Mouse (Mus musculus) right cerebral cortex, postnatal 36 days (tissue): ENCODE data around the gene Pde11a.

Experiments
- DNase-seq, 2 experiments: peaks; one replicate each; pipeline ENCODE4 v3.0.0; 2022; ENCODE audit warnings: low spot score in 2 of 2, mixed read lengths in 1 of 2

Pde11a gene

DNA sequence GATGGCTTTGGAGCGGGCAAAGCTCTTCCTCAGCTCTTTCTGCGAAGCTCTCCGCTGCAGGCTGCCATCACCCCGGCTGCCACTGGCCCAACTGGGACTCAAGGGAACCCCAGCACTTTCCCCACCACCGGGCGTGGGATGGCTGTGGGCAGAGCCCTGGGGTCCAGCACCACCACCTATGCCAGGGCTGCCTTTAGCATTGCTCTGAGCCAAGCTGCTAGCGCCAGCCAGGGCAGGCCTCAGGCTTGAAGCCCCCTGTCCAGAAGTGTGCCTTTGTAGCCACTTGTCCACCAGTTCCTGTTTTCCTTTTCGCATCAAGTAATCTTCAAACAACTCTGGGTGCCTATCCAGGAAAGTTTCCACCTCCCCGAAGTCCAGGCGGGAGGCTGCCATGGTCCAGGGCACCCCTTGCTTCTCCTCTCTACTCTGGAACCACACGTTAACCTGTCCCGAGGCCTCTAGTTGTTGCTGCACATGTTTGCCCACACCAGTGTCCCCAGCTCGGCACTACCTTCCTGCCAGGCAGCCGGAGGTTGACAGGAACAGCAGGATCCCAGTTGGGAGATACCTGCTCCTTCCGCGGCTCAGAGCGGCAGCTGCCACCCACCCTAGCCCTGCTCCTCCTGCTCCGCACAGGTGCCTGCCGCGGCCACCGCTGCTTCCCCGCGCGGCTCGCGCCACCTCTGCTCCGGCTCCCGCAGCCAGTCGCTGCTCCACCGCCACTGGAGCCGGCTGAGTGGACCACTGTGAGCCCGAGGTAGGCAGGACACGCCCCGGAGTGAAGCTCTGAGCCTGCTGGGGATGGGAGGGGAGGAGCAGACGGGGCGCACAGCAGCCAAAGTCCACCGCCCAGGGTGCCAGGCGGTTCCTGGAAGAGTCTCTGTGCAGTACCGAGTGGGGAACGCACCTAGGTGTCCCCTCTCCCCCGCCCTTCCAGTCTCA lies at the start of gene Pde11a:
Gene Pde11a (minus strand): TSS at position 560 of the 942 bp plus-strand sequence.
- no peak for DNase-seq

DNA sequence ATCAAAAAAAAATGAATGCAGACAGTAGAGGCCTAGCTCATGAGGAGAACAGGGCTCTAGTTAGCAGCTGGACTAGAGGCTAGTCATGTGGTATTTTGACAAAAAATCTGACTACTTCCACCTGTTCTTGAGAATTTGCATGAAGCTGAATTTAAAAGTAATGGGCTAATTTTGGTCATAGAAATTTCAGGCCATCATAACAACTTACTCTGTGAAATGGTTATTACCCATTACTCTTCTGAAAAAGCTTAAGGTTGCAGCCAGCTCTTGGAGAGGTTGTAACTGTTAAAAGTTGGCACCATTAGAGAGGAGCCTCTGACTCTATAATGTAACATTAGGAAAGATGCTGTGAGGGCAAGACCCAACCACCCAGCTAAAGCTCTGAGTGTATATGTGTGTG lies 48.0 kb upstream of the Pde11a start:
- DNase-seq, result no peak

- DNase-seq, result no peak
Measured at GRCm38 (mm10) chr2:76378646-76379045, 40.1 kb upstream of the Pde11a start.

DNA sequence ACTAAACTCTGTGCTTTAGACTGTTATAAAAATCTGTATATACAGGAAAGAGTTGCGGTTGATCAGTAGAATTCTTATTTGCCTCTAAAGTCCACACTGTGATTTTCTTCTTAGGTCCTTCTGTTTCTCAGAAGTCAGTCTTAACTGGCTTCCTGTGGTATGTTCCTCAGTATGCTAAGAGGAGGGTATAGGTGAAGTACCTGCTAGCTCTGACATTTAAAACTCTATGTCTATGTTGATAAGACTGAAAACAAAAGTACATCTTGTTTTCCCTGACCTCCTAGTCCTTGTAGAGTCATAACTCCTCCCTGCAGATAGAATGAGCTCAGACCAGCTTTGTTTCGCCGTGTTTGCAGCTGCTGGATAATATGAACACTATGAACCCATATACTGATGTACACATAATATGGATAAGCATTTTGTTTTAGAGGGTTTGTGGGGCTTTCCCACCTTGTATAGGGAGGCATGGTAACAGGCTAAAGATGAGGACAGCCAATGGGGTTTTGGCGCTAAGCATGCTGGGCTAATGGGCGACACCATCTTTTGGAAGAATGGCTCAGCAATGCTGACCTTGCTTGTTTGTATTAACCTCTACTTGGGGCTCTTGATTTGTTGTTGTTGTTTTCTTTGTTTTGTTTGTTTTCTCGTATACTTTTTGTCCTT lies 36.1 kb upstream of the Pde11a start:
- DNase-seq, result no peak

DNA sequence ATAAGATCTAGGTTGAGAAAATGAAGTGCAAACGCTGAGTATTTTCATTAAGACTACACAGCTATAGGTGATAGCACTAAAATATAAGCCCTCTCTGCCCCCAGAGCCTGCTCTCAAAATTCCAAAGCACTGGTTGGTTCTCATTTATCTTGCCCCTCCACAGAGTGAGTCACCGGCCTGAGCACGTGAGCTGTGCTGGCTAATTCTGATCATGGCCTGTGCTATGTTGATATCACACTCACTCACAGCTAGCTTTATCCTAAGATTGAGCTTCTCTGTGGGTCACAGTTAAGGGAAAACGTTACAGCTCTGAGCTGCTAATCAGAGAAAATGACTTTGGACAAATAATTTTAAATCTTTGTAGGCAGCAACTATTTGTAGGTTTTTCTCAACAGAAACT lies 33.7 kb upstream of the Pde11a start:
- DNase-seq, result no peak

GRCm38 (mm10) chr2:76370656-76370922 lies 32.0 kb upstream of the Pde11a start:
- no peak for DNase-seq

DNA sequence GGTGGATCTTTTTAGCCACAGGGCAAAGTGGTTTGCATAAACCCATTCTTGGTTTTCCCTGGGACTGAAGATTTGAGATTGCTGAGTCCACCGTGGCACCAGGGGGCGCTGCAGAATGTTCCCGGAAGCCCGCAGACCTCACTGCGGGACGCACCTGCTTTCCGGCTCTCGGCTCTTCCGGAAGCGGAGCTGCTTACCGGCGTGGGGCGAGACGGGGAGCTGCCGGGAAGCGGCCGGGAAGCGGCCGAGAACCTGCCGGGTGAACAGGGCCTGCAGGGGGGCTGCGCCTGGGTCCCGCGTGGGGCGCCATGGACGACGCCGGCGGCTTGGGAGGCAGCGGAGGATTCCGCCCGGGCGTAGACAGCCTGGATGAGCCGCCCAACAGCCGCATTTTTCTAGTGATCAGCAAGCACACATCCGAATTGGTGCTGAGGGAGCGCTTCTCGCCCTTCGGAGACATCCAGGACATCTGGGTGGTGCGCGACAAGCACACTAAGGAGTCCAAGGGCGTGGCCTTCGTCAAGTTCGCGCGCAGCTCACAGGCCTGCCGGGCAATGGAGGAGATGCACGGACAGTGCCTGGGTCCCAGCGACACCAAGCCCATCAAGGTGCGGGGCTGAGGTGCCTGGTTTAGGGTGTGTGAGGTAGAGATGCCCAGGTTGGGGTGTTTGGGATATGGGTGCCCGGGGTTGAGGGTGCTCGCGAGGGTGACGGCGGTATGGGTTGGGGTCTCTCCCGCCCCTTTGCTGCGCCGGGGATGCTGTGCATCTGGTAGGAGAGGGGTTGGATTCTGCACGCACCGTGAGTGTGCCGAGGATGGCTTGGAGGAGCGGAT lies 31.5 kb upstream of the Pde11a start, which contains the start of gene Rbm45:
Gene Rbm45 (plus strand): TSS at position 164 of the 835 bp plus-strand sequence.
- DNase-seq, result peak; percentile 70 to 75

GRCm38 (mm10) chr2:76368861-76369660 lies 30.5 kb upstream of the Pde11a start:
- no peak for DNase-seq

- DNase-seq, result peak; percentile 29 to 54
Measured at GRCm38 (mm10) chr2:76367188-76367922, 28.8 kb upstream of the Pde11a start.

DNA sequence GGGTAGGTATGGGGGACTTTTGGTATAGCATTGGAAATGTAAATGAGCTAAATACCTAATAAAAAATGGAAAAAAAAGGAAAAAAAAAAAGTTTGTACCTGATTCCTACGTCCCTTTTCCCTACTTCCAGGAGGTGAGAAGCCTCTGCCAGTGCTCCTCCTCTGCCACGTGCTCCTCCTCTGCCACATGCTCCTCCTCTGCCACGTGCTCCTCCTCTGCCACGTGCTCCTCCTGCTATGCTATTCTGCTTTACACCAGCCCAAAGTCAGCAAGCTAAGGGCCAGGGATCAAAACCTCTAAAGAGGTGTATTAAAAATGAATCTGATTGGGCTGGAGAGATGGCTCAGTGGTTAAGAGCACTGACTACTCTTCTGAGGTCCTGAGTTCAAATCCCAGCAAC lies 27.2 kb upstream of the Pde11a start:
- no peak for DNase-seq

DNA sequence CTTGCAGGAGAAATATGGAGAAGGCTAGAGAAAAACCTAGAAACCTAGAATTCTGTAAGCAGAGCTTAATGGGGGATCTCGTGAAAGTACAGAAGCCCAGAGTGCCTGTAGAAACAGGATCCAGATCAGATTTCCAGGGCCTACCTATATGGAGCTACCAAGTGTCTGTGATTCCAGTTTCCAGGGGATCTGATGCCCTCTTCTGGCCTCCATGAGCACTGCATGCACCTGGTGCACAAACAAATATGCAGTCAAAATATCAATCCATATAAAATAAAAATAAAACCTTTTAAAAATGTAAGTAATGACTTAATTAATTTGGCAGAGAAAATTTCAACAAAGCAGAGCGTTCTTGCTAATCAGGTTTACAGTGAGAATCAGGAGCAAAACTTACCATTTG lies 23.5 kb upstream of the Pde11a start:
- DNase-seq, result no peak

DNA sequence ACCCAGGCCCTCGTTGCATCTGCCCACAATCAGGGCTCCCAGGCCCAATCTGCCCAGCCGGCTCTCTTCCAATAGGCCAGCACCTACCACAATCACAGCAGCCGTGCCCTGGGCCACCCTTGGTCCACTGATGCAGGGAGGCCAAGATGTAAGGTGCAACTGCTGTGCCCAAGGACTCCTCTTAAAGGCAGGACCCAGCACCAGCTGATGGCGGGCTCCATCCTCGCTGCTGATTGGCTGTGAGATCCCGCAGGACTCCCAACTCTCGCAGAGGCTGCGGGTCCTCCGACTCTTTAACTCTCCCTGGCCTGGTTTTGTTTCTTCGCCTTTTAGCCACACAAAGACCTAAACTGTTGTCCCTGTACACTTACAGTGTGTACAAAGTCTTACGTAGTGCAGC lies 21.7 kb upstream of the Pde11a start, which contains the start of gene Cyct:
Gene Cyct (minus strand): TSS at position 225 of the 400 bp plus-strand sequence.
- DNase-seq, result no peak

DNA sequence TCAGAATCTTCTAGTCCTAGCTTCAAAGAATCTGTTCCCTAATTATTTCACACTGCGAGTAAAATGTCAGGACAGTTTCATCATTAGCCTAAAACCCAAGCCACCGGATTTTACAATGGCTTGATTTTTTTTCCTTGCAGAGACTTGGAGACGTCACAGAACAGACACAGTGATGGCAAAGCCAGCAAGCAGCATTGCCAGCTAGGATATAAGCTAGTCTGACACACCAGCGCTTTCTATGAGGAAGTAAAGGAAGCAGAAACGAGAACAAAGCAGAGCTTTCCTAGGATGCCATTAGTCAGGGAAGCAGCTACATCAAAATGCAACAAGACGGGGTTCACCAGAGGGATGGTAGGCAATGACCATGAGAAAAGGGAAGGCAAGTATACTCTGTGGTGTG lies 9.3 kb upstream of the Pde11a start:
- DNase-seq, result no peak

GRCm38 (mm10) chr2:76342146-76342545 lies 3.6 kb upstream of the Pde11a start:
- DNase-seq, result no peak

- no peak for DNase-seq
Measured at GRCm38 (mm10) chr2:76334596-76334995, 4.0 kb downstream of the Pde11a start.

DNA sequence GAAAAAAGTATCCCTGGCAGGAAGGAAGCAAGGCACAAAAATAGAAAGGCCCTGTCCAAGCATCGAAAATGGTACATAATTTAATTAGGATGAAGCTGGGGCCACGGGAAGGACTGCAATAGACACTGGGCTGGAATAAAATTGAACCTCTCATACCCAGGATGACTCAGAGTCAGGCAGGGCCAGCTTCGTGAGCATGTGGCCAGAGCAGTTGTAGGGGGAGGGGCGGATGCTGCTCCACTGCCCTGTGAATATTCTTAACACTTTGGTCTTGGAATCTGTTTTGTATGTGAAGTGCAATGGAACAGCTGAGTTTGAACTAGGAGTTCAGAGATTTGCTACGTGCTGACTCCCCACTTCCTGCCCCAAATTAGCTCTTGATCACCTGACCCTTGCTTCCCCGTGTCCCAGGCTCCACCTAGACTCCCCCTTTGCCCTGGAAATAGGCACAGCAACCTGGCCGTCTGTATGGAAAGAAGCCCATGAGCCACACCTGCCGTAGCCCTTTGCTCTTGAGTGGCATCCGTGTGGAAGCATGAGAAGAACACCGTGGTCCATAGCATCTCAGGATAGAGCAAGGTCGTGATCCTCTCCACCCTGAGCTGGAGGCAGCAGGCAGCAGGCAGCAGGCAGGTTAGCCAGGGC lies 6.3 kb downstream of the Pde11a start:
- DNase-seq, result no peak

- no peak for DNase-seq
Measured at GRCm38 (mm10) chr2:76330081-76330480, 8.5 kb downstream of the Pde11a start.

DNA sequence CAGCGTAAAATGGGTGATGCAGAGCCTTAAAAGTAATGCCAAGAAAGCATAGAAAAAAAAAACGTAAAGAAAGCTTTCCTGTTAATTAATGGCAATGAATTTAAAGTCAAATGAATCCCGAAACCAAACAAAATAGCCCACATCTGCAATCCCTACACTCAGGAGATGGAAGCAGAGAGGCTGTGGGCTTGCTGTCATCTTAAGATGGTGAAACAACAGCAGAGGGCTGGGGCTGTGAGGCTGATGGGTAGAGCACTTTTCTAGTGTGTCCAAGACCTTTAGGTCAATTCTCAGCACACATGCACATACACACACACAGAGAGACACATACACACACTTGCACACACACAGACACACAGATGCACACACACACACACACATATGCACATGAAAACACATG lies 12.4 kb downstream of the Pde11a start:
- DNase-seq, result no peak

- no peak for DNase-seq
Measured at GRCm38 (mm10) chr2:76324463-76324862, 14.1 kb downstream of the Pde11a start.
